Mouse (Mus musculus): ENCODE results near the gene Ankrd26.

The Ankrd26 gene

GRCm38 (mm10) chr6:118478957-118479708, 82.9 kb downstream of the Ankrd26 start, which contains the start of gene Zfp9:
Gene Zfp9 (minus strand): TSS chr6:118479320.
- DNase-seq (ENCODE audit: low spot score) = no peak

GRCm38 (mm10) chr6:118477875-118478785, 83.9 kb downstream of the Ankrd26 start:
- no peak for DNase-seq (ENCODE audit: low spot score)

GRCm38 (mm10) chr6:118462069-118462705, 99.8 kb downstream of the Ankrd26 start:
- no peak for DNase-seq (ENCODE audit: low spot score)

GRCm38 (mm10) chr6:118457726-118458125, 104.3 kb downstream of the Ankrd26 start:
- DNase-seq (ENCODE audit: low spot score) = no peak

GRCm38 (mm10) chr6:118455042-118455631, 106.9 kb downstream of the Ankrd26 start, which contains the start of gene Zfp248:
Gene Zfp248 (minus strand): TSS chr6:118455528.
- peak; percentile 68 for DNase-seq (ENCODE audit: low spot score)

GRCm38 (mm10) chr6:118454452-118454851, 107.6 kb downstream of the Ankrd26 start:
- DNase-seq (ENCODE audit: low spot score) = no peak

Data from c-Kit-positive CD71-positive TER-119-positive erythroid progenitor cells, embryonic 14.5 days (primary cell).